Mouse (Mus musculus) liver, adult 2 months (tissue): ENCODE measurements around the gene Cfap45.

Experiments used
- CTCF ChIP-seq: fragments of 200-500 bp; IDR thresholded peaks from 2 replicates; pipeline ENCODE4 v1.5.1; 2011; ENCODE audit warnings: low read depth, low read length, control low read depth
- POLR2A ChIP-seq: fragments of 200-500 bp; IDR thresholded peaks from 2 replicates; pipeline ENCODE4 v1.6.1; 2011; ENCODE audit warnings: low read length, control low read depth; ENCODE audit not compliant: insufficient read depth; ENCODE audit errors: extremely low read depth

DNA sequence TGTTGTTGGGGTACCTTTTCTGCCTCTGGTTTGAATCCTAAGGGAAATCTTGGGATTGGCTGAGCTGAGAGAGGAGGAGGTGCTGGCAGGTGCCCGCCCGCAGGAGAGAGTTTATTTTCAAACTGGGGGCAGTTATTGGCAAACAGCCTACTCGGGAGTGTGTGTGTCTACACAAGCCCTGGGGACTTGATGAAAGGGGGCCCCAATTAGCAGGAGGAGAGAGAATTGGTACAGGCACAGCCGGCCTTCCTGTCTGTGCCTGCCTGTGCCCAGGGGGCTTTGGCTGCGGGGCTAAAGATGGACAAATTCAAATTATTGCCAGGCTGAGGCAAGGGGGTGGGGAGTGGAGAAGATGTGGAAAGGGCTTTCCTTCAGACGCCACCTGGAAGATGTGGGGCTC lies 34.8 kb upstream of the Cfap45 start:
- TF ChIP-seq CTCF (no peak), POLR2A (no peak)
